Mouse (Mus musculus) heart, embryonic 11.5 days (tissue): Measurements from ENCODE around the gene Gm960. TPM values are rescaled to one million over a fixed set of nuclear protein-coding genes. Genes with fewer than 3 reads are reported as not detected.

Source experiments
- ATAC-seq: fragments of 200-750 bp; cut with Nextera tagmentation; replicated peaks from 2 replicates; pipeline ENCODE4 v1.8.0; 2017; ENCODE audit warnings: moderate library complexity; ENCODE audit not compliant: insufficient number of reproducible peaks, low FRiP score, low TSS enrichment
- H3K27ac ChIP-seq: fragments of 300-500 bp; sonication (generic); 2 replicates; pipeline ENCODE4 v1.5.1; 2014; ENCODE audit warnings: mild to moderate bottlenecking, low read depth, low read length
- H3K27me3 ChIP-seq: fragments of 300-500 bp; sonication (generic); 2 replicates; pipeline ENCODE4 v1.6.1; 2014; ENCODE audit warnings: mild to moderate bottlenecking, low read length, mixed read lengths; ENCODE audit not compliant: control insufficient read depth, insufficient read depth
- H3K36me3 ChIP-seq: fragments of 300-500 bp; sonication (generic); 2 replicates; pipeline ENCODE4 v1.6.1; 2014; ENCODE audit warnings: mild to moderate bottlenecking, low read length, moderate library complexity, mixed read lengths; ENCODE audit not compliant: control insufficient read depth, insufficient read depth
- H3K4me1 ChIP-seq: fragments of 300-500 bp; sonication (generic); 2 replicates; pipeline ENCODE4 v1.6.1; 2014; ENCODE audit warnings: low read length; ENCODE audit not compliant: control insufficient read depth, insufficient read depth
- H3K4me2 ChIP-seq: fragments of 300-500 bp; sonication (generic); 2 replicates; pipeline ENCODE4 v1.6.1; 2014; ENCODE audit warnings: mild to moderate bottlenecking, moderate library complexity
- H3K4me3 ChIP-seq: fragments of 300-500 bp; sonication (generic); 2 replicates; pipeline ENCODE4 v1.5.1; 2014; ENCODE audit warnings: low read depth, low read length
- H3K9ac ChIP-seq: fragments of 300-500 bp; sonication (generic); 2 replicates; pipeline ENCODE4 v1.6.1; 2014; ENCODE audit warnings: mild to moderate bottlenecking, low read depth, low read length, moderate library complexity
- H3K9me3 ChIP-seq: fragments of 300-500 bp; sonication (generic); replicated peaks from 2 replicates; pipeline ENCODE4 v1.6.1; 2016; ENCODE audit warnings: low read length; ENCODE audit not compliant: control insufficient read depth
- WGBS: fragments of 180-500 bp; shearing (Covaris S2); extraction: QIAGEN DNeasy Blood & Tissue Kit; methylation state at CpG from one replicate; pipeline ENCODE4 v1.1.7; 2014; ENCODE audit not compliant: insufficient replicate concordance; 5-methylcytosine and 5-hydroxymethylcytosine counted together
- polyA plus RNA-seq: library from polyadenylated mRNA; unstranded; fragments of >200 nt; fragmentation: Nextera tagmentation; extraction: Ambion mirVana; gene quantifications from 2 replicates; pipeline ENCODE4 v1.2.1, GENCODE M21; 2014

The Gm960 gene
- polyA plus RNA-seq, 1 experiment from 2014 or later = 1.2 TPM

DNA sequence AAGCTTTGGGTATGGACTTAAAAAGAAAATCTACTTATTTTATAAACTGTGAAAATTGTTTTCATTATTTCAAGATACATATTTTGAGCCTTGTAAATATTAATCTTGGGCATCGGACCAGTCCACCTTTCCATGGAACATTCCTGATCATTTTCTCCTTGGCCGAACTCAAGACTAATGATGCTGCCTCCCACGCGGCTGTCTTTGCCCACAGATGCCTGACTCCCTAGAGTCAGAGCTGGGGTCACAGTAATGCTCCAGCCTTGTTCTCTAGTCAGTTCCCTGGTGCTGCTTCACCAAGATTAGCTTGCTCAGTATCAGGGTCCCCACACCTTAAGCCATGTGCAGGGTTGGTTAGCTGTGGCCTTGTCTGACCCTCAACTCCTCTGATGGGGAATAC, 92.8 kb downstream of the Gm960 start:
- Histone ChIP-seq H3K4me1 (peaks cover 3% of the 10 kb centered on the region; the same call in 1 of the 2 replicates), H3K4me3 (no peak overlapping the region), H3K9ac (no peak overlapping the region), H3K27me3 (peaks cover 2% of the 10 kb centered on the region; the same call in 1 of the 2 replicates), H3K4me2 (no peak overlapping the region), H3K9me3 (no peaks in the 10 kb centered on the region), H3K27ac (no peak overlapping the region), H3K36me3 (no peaks in the 10 kb centered on the region)
- ATAC-seq = no peak
- 84% methylated on average over 4 of the region's 4 CpGs for WGBS

DNA sequence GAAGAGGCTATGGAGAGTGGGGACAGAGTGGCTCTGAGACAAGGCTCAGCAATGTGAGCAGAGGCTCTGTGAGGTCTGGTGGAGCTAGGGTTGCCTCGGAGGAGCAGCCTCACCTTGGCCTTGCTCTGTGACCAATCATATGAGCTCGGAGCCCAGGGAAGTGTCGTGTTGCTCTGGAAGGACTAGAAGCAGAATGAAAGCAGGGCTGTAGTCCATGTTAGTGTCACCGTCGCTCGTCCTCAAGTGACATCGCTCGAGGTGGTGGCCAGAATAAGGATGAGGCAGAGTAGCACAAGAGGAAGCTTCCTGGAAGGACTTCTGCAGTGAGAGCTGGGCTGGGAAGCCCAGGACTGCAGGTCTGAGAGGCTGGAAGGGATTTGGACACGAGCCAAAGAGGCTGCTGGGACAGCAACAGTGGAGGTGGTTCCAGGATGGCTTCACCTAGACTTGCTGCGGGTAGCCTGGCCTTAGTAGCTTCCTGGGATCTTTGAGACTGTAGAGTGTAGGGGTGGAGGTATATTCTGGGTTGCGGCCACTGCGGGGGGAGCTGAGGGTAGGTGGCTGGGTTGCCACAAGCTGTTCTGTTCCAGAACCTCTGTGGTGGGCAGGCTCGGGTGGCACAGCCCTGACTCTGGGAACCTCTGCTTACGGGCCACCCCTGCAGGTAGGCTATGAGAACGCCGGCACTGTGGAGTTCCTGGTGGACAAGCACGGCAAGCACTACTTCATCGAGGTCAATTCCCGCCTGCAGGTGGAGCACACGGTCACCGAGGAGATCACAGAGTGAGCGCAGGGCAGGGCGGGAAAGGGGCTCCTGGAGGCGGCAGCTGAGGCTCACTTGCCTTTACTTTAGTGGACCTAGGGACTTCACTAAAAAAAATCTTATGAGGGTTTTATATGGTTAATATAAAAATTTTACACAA, 94.4 kb downstream of the Gm960 start:
- 37% methylated on average over 24 of the region's 24 CpGs for WGBS
- Histone ChIP-seq H3K4me2 (peak overlapping the region; percentile 46), H3K4me3 (no peak overlapping the region), H3K9me3 (no peaks in the 10 kb centered on the region), H3K27ac (no peak overlapping the region), H3K4me1 (peaks cover 3% of the 10 kb centered on the region; the same call in 1 of the 2 replicates), H3K36me3 (no peaks in the 10 kb centered on the region), H3K9ac (no peak overlapping the region; the same call in 1 of the 2 replicates), H3K27me3 (peaks cover 2% of the 10 kb centered on the region; the same call in 1 of the 2 replicates)
- peak; percentile 42 for ATAC-seq

DNA sequence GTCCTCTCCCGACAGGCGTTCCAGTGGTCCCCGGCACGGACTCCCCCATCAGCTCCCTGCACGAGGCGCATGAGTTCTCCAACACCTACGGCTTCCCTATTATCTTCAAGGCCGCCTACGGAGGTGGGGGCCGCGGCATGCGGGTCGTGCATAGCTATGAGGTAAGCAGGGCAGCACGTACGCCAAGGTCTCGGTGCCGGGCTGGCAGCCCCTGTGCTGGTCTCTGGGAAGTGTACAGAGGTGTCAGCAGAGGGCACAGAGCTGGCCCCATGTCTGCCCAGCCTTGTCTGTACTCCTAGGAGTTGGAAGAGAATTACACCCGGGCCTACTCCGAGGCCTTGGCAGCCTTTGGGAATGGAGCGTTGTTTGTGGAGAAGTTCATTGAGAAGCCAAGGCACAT, 96.0 kb downstream of the Gm960 start:
- peaks cover 2% of the 10 kb centered on the region; the same call in 1 of the 2 replicates for H3K27me3 ChIP-seq
- no peaks in the 10 kb centered on the region for H3K9me3 ChIP-seq
- no peaks in the 10 kb centered on the region for H3K36me3 ChIP-seq
- no peak overlapping the region for H3K27ac ChIP-seq
- no peak overlapping the region for H3K4me2 ChIP-seq
- ATAC-seq = no peak
- H3K4me1 ChIP-seq = peaks cover 3% of the 10 kb centered on the region; the same call in 1 of the 2 replicates
- H3K4me3 ChIP-seq = no peak overlapping the region
- 83% methylated on average over 20 of the region's 20 CpGs for WGBS
- no peak overlapping the region for H3K9ac ChIP-seq

DNA sequence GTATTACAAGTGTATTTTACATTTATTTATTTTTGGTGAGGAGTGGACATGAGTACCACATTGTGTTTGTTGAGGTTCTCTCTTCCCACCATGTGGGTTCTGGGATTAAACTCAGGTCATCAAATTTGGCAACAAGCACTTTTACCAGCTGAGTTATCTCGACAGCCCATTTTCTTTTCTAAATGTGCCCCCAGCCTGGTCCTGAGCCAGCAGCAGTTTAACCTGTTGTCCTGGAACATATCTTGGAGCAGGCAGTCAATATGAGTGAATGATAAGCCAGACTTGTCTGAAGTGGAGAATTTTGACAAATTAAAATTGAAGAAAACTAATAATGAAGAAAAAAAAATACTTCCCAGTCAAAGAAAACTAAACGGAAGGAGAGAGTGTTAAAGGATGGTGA, 102.4 kb downstream of the Gm960 start:
- H3K36me3 ChIP-seq = no peaks in the 10 kb centered on the region
- no peaks in the 10 kb centered on the region for H3K4me1 ChIP-seq
- no peak overlapping the region for H3K27ac ChIP-seq
- H3K9me3 ChIP-seq = no peaks in the 10 kb centered on the region
- H3K4me2 ChIP-seq = no peak overlapping the region
- H3K9ac ChIP-seq = no peak overlapping the region
- no peak overlapping the region for H3K4me3 ChIP-seq
- no peak for ATAC-seq
- WGBS = 69% methylated on average over 2 of the region's 2 CpGs
- H3K27me3 ChIP-seq = no peaks in the 10 kb centered on the region

DNA sequence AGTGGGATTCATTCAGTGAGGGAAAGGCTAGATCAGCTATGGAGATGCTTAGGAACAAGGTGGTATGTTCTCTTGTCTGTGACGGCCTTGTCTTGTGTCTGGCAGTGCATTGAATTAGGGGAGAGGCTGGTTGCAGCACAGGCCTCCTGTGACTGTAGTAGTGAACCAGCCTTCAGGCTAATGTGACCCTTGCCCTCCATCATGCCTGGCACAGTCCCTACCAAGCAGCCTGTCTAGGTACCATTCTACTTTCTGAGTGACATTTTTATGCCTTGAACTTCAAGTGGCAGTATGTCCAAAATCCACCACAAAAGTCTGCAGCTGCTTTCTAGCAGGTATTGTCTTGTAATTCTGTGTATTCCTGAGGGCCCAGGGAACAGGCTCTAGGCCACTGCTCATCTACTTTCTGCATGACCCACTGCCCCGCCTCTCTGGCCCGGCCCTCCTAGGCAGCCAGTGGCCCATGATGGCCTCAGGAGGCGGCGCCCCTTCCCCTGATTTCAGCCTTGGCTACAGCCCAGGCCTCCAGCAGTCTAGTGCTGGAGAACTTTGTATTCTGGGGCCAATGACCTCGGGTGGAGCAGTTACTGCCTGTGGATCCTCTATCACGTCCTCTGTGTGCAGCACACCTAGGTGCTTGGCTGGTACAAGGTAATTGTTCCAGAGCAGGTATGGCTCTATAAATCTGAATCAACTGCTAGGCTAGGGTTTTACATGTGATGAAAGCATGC, 104.5 kb downstream of the Gm960 start:
- no peak overlapping the region for H3K4me3 ChIP-seq
- H3K27me3 ChIP-seq = no peaks in the 10 kb centered on the region
- ATAC-seq = no peak
- no peak overlapping the region for H3K9ac ChIP-seq
- no peak overlapping the region for H3K4me2 ChIP-seq
- WGBS = 58% methylated on average over 7 of the region's 7 CpGs
- no peaks in the 10 kb centered on the region for H3K4me1 ChIP-seq
- no peaks in the 10 kb centered on the region for H3K36me3 ChIP-seq
- no peaks in the 10 kb centered on the region for H3K9me3 ChIP-seq
- H3K27ac ChIP-seq = no peak overlapping the region

DNA sequence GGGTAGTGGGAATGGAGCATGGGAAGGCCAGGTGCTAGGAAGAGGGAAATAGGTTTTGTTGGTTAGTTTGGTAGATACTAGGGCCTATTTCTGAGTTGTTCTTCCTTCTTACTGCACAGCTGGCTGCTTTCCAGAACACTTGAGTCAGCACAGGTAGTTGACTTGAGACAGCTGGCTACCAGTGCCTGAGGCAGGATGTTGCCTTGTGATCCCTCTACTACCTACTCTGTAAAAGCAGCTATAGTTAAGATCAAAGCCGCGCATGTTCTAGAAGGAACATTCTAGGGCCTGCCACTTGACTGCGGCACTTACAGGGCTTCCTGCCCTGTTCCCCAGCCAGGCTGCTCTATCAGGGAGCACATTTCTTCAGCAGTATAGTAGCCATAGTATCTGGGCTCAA, 108.4 kb downstream of the Gm960 start:
- 80% methylated on average over 3 of the region's 3 CpGs for WGBS
- no peak overlapping the region for H3K4me3 ChIP-seq
- no peaks in the 10 kb centered on the region for H3K36me3 ChIP-seq
- H3K9me3 ChIP-seq = no peaks in the 10 kb centered on the region
- H3K4me1 ChIP-seq = no peaks in the 10 kb centered on the region
- no peak overlapping the region for H3K27ac ChIP-seq
- ATAC-seq = no peak
- H3K27me3 ChIP-seq = no peaks in the 10 kb centered on the region
- no peak overlapping the region for H3K9ac ChIP-seq
- no peak overlapping the region for H3K4me2 ChIP-seq

DNA sequence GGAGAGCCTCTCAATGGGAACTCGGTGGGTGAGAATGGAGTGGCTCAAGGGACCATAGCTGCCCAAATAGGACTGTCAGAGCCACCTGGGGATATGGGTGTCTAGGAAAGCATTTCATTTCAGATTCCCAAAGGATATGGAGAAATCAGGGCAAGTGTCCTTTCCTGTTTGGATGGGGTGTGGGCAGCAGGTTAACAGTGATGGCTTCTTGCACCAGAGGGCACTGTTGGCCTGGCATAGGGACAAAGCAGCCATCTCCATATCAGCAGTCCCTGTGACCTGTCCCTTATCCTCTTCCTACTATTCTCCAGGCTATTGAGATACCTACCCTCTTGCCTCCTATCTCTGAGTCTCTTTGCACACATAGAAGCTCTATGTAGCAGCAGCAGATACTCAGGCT, 109.4 kb downstream of the Gm960 start:
- no peak overlapping the region for H3K4me3 ChIP-seq
- no peaks in the 10 kb centered on the region for H3K4me1 ChIP-seq
- no peaks in the 10 kb centered on the region for H3K36me3 ChIP-seq
- H3K4me2 ChIP-seq = no peak overlapping the region
- no peaks in the 10 kb centered on the region for H3K27me3 ChIP-seq
- ATAC-seq = no peak
- H3K27ac ChIP-seq = no peak overlapping the region
- no peaks in the 10 kb centered on the region for H3K9me3 ChIP-seq
- WGBS = 67% methylated on average over 1 of the region's 1 CpGs
- H3K9ac ChIP-seq = no peak overlapping the region

DNA sequence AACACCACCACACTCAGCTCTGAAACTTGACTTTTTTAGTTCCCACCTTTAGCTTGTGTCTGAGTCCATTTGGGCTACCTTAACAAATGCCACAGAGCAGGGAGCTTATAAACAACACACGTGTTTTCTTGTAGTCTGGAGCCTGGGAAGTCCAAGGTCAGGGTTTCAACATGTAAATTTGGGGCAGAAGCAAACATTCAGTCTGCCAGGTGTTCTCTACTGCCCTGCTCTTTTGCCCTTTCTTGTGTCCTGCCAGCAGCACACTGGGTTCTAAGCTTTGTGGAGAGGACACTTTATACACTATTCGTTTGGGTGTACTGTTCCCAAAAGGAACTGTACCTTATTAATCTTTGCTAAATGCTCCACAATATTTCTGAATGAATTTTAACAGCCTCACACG, 110.0 kb downstream of the Gm960 start:
- H3K4me1 ChIP-seq = no peaks in the 10 kb centered on the region
- no peak for ATAC-seq
- H3K9ac ChIP-seq = no peak overlapping the region
- H3K9me3 ChIP-seq = no peaks in the 10 kb centered on the region
- no peak overlapping the region for H3K27ac ChIP-seq
- H3K4me2 ChIP-seq = no peak overlapping the region
- H3K4me3 ChIP-seq = no peak overlapping the region
- 61% methylated on average over 3 of the region's 3 CpGs for WGBS
- H3K27me3 ChIP-seq = no peaks in the 10 kb centered on the region
- H3K36me3 ChIP-seq = no peaks in the 10 kb centered on the region
